Mouse (Mus musculus): ENCODE data around the gene Myo7a. TPM values are rescaled to one million over a fixed set of nuclear protein-coding genes. Genes with fewer than 3 reads are reported as not detected.

Gene Myo7a
- polyA plus RNA-seq, 1 experiment: 51.7 TPM

DNA sequence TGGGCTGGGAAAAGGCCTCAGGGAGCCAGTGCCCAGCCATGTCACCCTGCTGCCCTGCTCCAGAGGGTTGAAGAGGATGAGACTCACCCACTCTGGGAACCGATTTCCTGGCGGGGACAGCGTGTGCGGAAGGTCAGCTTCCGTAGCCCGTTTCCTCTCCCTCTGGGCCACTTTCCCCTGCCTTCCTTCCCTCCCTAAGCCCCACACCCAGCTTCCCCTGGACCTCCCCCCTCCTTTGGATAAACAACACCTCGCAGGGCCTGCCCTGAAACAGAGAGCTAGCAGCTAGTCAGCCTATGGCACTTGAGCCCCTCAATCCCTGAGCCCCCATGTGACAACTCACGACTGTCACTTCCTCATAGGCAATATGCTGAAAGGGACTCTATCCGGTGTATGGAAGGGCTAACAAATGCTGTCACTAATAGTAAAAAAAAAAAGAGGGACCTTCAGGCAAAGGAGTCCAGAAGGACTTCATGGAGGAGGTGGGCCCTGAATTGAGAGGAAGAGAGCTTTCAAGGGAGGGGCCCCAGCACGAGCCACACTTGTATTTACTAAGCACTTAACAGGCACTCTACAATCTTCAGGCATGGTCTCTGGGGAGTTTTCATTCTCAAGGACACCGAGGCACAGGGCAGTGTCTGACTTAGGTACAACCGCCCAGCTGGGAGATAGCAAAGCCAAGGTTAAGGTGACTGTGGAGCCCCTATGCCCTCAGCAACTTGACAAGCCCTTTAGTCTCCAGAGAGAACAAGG lies 34.6 kb downstream of the Myo7a start:
- Histone ChIP-seq H3K36me3 (ENCODE audit: control insufficient read depth, insufficient read depth, low read length) (peaks cover 22% of the 10 kb centered on the region), H3K4me3 (ENCODE audit: low read depth, low read length) (peak overlapping the region; percentile 31), H3K4me1 (ENCODE audit: control insufficient read depth, insufficient read depth, insufficient read length, low read length) (no peaks in the 10 kb centered on the region), H3K27me3 (ENCODE audit: control insufficient read depth, insufficient read depth, low read length) (no peaks in the 10 kb centered on the region), H3K27ac (ENCODE audit: insufficient read depth, low read depth, low read length) (no peak overlapping the region)
- TF ChIP-seq POLR2A (IDR thresholded peaks at IDR 0.05; ENCODE audit: low read depth, low read length) (no peak), CTCF (IDR thresholded peaks at IDR 0.05; ENCODE audit: extremely low read depth, insufficient read length, insufficient replicate concordance, low read depth, low read length) (no peak)
- WGBS: 61% methylated on average over 12 of the region's 12 CpGs

DNA sequence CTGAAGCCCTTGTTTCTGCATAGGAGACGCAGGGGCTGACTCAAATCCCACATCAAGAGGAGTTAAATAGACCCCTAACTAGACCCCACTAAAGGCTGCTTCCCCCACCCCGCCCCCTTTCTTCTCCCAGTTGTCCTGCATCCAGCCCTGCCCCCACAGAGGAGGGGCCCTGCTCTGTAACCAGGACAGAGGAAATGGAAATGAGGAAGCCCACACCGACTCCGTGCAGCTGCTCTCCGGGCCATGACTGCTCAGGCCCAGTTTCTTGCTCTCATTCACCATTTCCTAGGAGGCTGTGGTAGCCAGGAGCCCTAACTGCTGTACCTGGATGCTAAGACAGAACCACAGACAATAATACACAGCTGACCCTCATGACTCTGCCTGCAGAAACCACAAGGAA lies 36.9 kb downstream of the Myo7a start:
- H3K4me3 ChIP-seq (ENCODE audit: low read depth, low read length): no peak overlapping the region
- no peak overlapping the region for H3K27ac ChIP-seq (ENCODE audit: insufficient read depth, low read depth, low read length)
- no peaks in the 10 kb centered on the region for H3K27me3 ChIP-seq (ENCODE audit: control insufficient read depth, insufficient read depth, low read length)
- peaks cover 35% of the 10 kb centered on the region for H3K36me3 ChIP-seq (ENCODE audit: control insufficient read depth, insufficient read depth, low read length)
- WGBS: 62% methylated on average over 5 of the region's 5 CpGs
- no peak for TF ChIP-seq POLR2A (IDR thresholded peaks at IDR 0.05; ENCODE audit: low read depth, low read length)
- no peak for TF ChIP-seq CTCF (IDR thresholded peaks at IDR 0.05; ENCODE audit: extremely low read depth, insufficient read length, insufficient replicate concordance, low read depth, low read length)
- H3K4me1 ChIP-seq (ENCODE audit: control insufficient read depth, insufficient read depth, insufficient read length, low read length): no peaks in the 10 kb centered on the region

DNA sequence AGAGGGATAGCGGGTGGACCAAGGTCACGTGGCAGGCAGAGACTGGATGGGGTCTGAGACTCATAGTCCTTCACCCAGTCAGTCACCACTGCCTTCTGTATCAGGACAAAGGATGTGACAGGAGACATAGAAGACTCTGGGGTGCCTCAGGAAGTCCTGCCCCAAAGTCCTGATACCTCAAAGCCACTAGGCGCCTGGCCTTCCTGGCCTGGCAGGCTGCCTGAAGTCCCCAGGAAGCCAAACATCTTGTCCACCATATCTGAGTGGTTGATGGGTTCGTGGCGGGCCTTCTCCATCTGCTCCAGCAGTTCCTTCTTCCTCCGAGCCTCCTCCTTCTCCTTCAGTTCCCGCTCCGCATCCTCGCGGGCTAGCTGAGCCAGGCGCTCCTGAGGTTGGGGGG lies 41.9 kb downstream of the Myo7a start:
- WGBS: 86% methylated on average over 11 of the region's 11 CpGs
- H3K4me3 ChIP-seq (ENCODE audit: low read depth, low read length): no peak overlapping the region
- TF ChIP-seq CTCF (IDR thresholded peaks at IDR 0.05; ENCODE audit: extremely low read depth, insufficient read length, insufficient replicate concordance, low read depth, low read length) (no peak), POLR2A (IDR thresholded peaks at IDR 0.05; ENCODE audit: low read depth, low read length) (no peak)
- H3K27ac ChIP-seq (ENCODE audit: insufficient read depth, low read depth, low read length): no peak overlapping the region
- no peaks in the 10 kb centered on the region for H3K4me1 ChIP-seq (ENCODE audit: control insufficient read depth, insufficient read depth, insufficient read length, low read length)
- peaks cover 53% of the 10 kb centered on the region; the same call in 1 of the 2 replicates for H3K36me3 ChIP-seq (ENCODE audit: control insufficient read depth, insufficient read depth, low read length)
- no peaks in the 10 kb centered on the region for H3K27me3 ChIP-seq (ENCODE audit: control insufficient read depth, insufficient read depth, low read length)

DNA sequence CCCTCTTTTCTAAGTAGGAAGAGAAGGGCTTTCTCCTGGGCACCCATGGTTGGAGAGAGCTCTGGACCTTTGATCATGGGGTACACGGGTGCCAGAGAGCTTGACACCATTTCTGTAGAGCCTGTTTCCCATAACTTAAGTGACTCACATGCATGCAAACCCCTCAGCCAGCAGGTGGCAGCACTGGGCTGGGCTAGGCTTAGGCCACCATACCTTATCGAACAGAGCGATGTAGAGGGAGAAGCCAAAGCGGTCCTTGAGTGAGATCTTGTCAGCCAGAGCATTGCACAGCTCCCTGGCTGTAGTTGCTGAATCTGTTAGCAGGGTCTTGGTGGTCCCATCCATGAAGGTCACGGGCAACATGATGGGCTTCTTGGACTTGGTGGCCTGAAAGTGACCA lies 47.7 kb downstream of the Myo7a start:
- H3K4me3 ChIP-seq (ENCODE audit: low read depth, low read length): no peak overlapping the region
- TF ChIP-seq POLR2A (IDR thresholded peaks at IDR 0.05; ENCODE audit: low read depth, low read length): no peak
- TF ChIP-seq CTCF (IDR thresholded peaks at IDR 0.05; ENCODE audit: extremely low read depth, insufficient read length, insufficient replicate concordance, low read depth, low read length): peak; percentile 97; the same call in 1 of the 2 replicates
- H3K4me1 ChIP-seq (ENCODE audit: control insufficient read depth, insufficient read depth, insufficient read length, low read length): no peaks in the 10 kb centered on the region
- 28% methylated on average over 5 of the region's 5 CpGs for WGBS
- peaks cover 35% of the 10 kb centered on the region for H3K36me3 ChIP-seq (ENCODE audit: control insufficient read depth, insufficient read depth, low read length)
- no peaks in the 10 kb centered on the region for H3K27me3 ChIP-seq (ENCODE audit: control insufficient read depth, insufficient read depth, low read length)
- no peak overlapping the region for H3K27ac ChIP-seq (ENCODE audit: insufficient read depth, low read depth, low read length)

DNA sequence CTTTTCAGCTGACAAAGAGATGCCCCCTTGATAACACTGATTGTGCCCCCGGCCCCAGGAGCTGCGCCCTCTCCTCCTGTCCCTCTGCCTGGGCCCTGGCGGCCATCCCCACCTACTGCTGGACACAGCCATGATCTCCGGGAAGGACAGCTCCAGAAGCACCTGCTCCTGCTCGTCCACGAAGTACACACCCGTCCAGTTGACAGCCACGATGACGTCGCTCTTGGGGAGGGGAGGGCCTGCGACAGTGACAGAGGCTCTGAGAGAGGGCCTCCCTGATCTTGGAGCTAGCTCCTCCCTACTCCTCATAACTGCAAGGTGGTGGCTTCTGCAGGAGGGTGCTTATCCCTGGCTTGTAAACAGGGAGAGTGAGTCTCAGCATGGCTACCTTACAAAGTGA lies 53.1 kb downstream of the Myo7a start:
- peaks cover 52% of the 10 kb centered on the region for H3K36me3 ChIP-seq (ENCODE audit: control insufficient read depth, insufficient read depth, low read length)
- TF ChIP-seq CTCF (IDR thresholded peaks at IDR 0.05; ENCODE audit: extremely low read depth, insufficient read length, insufficient replicate concordance, low read depth, low read length): no peak
- TF ChIP-seq POLR2A (IDR thresholded peaks at IDR 0.05; ENCODE audit: low read depth, low read length): no peak
- no peaks in the 10 kb centered on the region for H3K4me1 ChIP-seq (ENCODE audit: control insufficient read depth, insufficient read depth, insufficient read length, low read length)
- no peak overlapping the region for H3K4me3 ChIP-seq (ENCODE audit: low read depth, low read length)
- no peak overlapping the region for H3K27ac ChIP-seq (ENCODE audit: insufficient read depth, low read depth, low read length)
- WGBS: 66% methylated on average over 11 of the region's 11 CpGs
- no peaks in the 10 kb centered on the region for H3K27me3 ChIP-seq (ENCODE audit: control insufficient read depth, insufficient read depth, low read length)

DNA sequence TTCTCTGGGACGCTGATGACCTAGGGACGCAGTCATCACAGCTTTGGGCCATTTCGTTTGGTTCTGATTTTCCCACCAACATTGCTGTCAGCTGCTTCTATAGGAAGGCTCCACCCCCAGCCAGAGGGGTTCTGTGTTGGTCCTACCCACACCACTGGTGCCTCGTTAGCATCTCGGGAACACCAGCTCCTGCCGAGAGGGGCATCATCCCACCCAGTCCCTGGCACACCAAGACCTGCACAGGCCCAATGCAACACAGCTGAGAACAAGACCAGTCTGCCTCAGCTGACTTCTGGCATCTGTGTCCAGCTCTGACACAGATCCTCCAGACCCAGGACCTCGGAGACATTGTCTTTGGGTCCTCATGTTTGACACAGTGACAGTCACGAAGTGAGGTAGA lies 64.4 kb downstream of the Myo7a start:
- H3K27me3 ChIP-seq (ENCODE audit: control insufficient read depth, insufficient read depth, low read length): no peaks in the 10 kb centered on the region
- 91% methylated on average over 8 of the region's 8 CpGs for WGBS
- H3K27ac ChIP-seq (ENCODE audit: insufficient read depth, low read depth, low read length): no peak overlapping the region
- no peak for TF ChIP-seq POLR2A (IDR thresholded peaks at IDR 0.05; ENCODE audit: low read depth, low read length)
- TF ChIP-seq CTCF (IDR thresholded peaks at IDR 0.05; ENCODE audit: extremely low read depth, insufficient read length, insufficient replicate concordance, low read depth, low read length): no peak
- H3K4me1 ChIP-seq (ENCODE audit: control insufficient read depth, insufficient read depth, insufficient read length, low read length): no peaks in the 10 kb centered on the region
- no peak overlapping the region for H3K4me3 ChIP-seq (ENCODE audit: low read depth, low read length)
- H3K36me3 ChIP-seq (ENCODE audit: control insufficient read depth, insufficient read depth, low read length): peaks cover 17% of the 10 kb centered on the region; the same call in 1 of the 2 replicates

DNA sequence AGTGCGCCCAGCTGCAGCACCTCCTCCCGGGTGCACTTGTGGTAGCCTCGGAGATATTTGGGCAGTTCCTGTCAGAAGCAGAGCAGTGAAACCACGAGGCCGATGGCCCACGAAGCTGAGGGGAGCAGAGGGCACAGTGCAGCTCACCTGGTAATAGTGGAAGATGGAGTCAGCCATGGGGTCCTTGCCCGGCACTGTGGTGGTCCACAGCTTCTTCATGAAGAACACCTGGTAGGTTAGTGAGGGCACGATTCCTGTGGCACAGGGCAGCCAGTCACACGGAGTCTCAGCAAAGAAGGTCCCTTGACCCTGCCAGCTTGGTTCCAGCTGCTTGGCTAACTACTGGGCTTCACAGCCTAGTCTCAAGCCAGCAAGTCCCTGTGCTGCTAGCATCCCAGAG lies 64.9 kb downstream of the Myo7a start:
- H3K27ac ChIP-seq (ENCODE audit: insufficient read depth, low read depth, low read length): no peak overlapping the region
- no peak for TF ChIP-seq POLR2A (IDR thresholded peaks at IDR 0.05; ENCODE audit: low read depth, low read length)
- TF ChIP-seq CTCF (IDR thresholded peaks at IDR 0.05; ENCODE audit: extremely low read depth, insufficient read length, insufficient replicate concordance, low read depth, low read length): no peak
- H3K4me1 ChIP-seq (ENCODE audit: control insufficient read depth, insufficient read depth, insufficient read length, low read length): no peaks in the 10 kb centered on the region
- H3K36me3 ChIP-seq (ENCODE audit: control insufficient read depth, insufficient read depth, low read length): peaks cover 15% of the 10 kb centered on the region; the same call in 1 of the 2 replicates
- H3K27me3 ChIP-seq (ENCODE audit: control insufficient read depth, insufficient read depth, low read length): no peaks in the 10 kb centered on the region
- WGBS: 86% methylated on average over 9 of the region's 9 CpGs
- no peak overlapping the region for H3K4me3 ChIP-seq (ENCODE audit: low read depth, low read length)
